Mouse (Mus musculus) limb, embryonic 11.5 days (tissue): ENCODE measurements at regions not wholly inside any gene's neighbourhood (a gene's known extent, or its start where the extent isn't known, plus 50 kb on each side); places are given as distances from the start of the nearest gene placed in this dataset.

Source experiments
- ATAC-seq: fragments of 200-750 bp; cut with Nextera tagmentation; 2 replicates; pipeline ENCODE4 v1.8.0; 2017; ENCODE audit warnings: low read depth; ENCODE audit not compliant: insufficient number of reproducible peaks, low FRiP score, low TSS enrichment
- DNase-seq: peaks from one replicate; pipeline ENCODE4 v3.0.0-alpha.2; 2015; ENCODE audit warnings: low spot score
- H3K27ac ChIP-seq: fragments of 300-500 bp; sonication (generic); replicated peaks from 2 replicates; pipeline ENCODE4 v1.5.1; 2014; ENCODE audit warnings: low read depth, mild to moderate bottlenecking, low read length
- H3K27me3 ChIP-seq: fragments of 300-500 bp; sonication (generic); 2 replicates; pipeline ENCODE4 v1.6.1; 2014; ENCODE audit warnings: mild to moderate bottlenecking, low read length, mixed read lengths; ENCODE audit not compliant: control insufficient read depth, insufficient read depth
- H3K36me3 ChIP-seq: fragments of 300-500 bp; sonication (generic); 2 replicates; pipeline ENCODE4 v1.6.1; 2014; ENCODE audit warnings: mild to moderate bottlenecking, low read length, moderate library complexity, mixed read lengths; ENCODE audit not compliant: control insufficient read depth, insufficient read depth
- H3K4me1 ChIP-seq: fragments of 300-500 bp; sonication (generic); 2 replicates; pipeline ENCODE4 v1.6.1; 2014; ENCODE audit warnings: low read length, mixed read lengths; ENCODE audit not compliant: control insufficient read depth, insufficient read depth
- H3K4me2 ChIP-seq: fragments of 300-500 bp; sonication (generic); 2 replicates; pipeline ENCODE4 v1.6.1; 2014; ENCODE audit warnings: low read depth, mild to moderate bottlenecking, moderate library complexity; ENCODE audit not compliant: severe bottlenecking
- H3K4me3 ChIP-seq: fragments of 300-500 bp; sonication (generic); 2 replicates; pipeline ENCODE4 v1.5.1; 2014; ENCODE audit warnings: low read depth, low read length
- H3K9ac ChIP-seq: fragments of 300-500 bp; sonication (generic); 2 replicates; pipeline ENCODE4 v1.6.1; 2014; ENCODE audit warnings: mild to moderate bottlenecking, low read length
- H3K9me3 ChIP-seq: fragments of 300-500 bp; sonication (generic); 2 replicates; pipeline ENCODE4 v1.6.1; 2016; ENCODE audit warnings: low read length; ENCODE audit not compliant: control insufficient read depth
- WGBS: fragments of 180-500 bp; shearing (Covaris S2); extraction: QIAGEN DNeasy Blood & Tissue Kit; methylation state at CpG from one replicate; pipeline ENCODE4 v1.1.7; 2014; 5-methylcytosine and 5-hydroxymethylcytosine counted together

DNA sequence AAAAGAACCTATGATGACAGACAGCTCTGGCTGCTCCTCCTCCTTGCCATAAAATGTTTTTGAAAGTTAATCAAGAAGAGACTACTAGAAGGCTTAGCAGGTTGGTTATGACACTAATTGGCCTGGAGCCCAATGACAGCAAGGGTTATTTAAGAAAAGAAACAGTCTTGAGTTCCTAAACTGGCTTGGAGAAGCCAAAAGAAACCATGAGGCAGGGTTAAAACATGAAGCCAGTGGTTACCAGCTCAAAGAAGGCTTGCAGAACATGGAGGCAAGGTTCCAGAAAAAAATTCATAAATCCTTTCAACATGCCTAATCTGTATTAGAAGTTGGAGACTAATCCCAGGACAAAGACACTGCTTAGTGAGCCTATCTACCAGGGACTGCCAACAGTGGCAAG lies 87.4 kb upstream of the Sptbn1 start:
- Histone ChIP-seq H3K4me1 (no peaks in the 10 kb centered on the region), H3K27me3 (no peaks in the 10 kb centered on the region), H3K4me2 (no peak overlapping the region), H3K27ac (no peak overlapping the region), H3K9ac (no peak overlapping the region), H3K36me3 (no peaks in the 10 kb centered on the region), H3K9me3 (no peaks in the 10 kb centered on the region), H3K4me3 (no peak overlapping the region)
- no peak for DNase-seq
- ATAC-seq, result no peak

DNA sequence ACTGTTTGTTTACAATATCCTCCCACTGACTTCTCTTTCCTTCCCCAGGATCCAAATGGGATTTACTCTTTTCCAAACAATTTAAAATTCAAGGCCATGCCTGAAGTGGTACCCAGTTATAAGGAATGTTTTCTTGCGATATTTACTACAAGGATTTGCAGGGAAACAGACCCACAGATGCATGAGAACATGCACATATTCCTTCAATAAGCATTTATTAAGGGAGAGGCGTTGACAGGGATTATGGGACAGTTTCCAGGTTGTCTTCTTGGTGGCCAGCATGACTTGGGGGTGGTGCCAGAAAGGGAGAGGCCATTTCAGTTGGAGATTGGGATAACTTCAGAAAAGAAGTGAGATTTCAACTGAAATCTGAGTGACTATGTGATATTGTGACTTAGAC lies 58.4 kb upstream of the Sptbn1 start:
- no peak overlapping the region for H3K27ac ChIP-seq
- H3K36me3 ChIP-seq, result no peaks in the 10 kb centered on the region
- H3K27me3 ChIP-seq, result no peaks in the 10 kb centered on the region
- H3K9ac ChIP-seq, result no peak overlapping the region
- H3K4me3 ChIP-seq, result no peak overlapping the region
- 80% methylated on average over 2 of the region's 2 CpGs for WGBS
- DNase-seq (no peak), ATAC-seq (no peak)
- H3K9me3 ChIP-seq, result no peaks in the 10 kb centered on the region
- no peak overlapping the region for H3K4me2 ChIP-seq
- no peaks in the 10 kb centered on the region for H3K4me1 ChIP-seq
